Mouse (Mus musculus) mature B cell (primary cell): Measurements from ENCODE around the gene Hpca.

Experiments used
- in situ Hi-C: fragments of 300-500 bp; cut with MboI; formaldehyde crosslinking; loops from 2 replicates; pipeline ENCODE4 v1.14.3; 2019

Hpca gene

DNA sequence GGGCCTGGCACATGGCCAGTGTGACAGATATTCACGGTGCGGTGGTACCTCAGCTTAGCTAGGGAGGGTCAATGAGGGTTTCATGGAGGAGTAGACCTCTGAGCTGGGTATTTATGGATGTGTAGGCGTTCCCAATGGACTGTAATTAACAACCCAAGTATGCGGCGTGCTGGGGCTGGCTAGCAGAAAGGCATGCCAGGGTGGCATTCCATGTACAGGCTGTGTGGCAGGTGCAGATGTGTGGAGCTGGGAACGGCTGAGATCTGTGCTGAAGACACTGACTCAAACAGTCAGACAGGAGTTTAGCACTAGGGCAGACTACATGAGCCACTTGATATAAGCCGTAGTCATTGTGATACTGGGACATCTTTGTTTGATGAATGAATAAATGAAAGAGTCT lies 13.2 kb downstream of the Hpca start:
- in situ Hi-C loops = no loop called here

DNA sequence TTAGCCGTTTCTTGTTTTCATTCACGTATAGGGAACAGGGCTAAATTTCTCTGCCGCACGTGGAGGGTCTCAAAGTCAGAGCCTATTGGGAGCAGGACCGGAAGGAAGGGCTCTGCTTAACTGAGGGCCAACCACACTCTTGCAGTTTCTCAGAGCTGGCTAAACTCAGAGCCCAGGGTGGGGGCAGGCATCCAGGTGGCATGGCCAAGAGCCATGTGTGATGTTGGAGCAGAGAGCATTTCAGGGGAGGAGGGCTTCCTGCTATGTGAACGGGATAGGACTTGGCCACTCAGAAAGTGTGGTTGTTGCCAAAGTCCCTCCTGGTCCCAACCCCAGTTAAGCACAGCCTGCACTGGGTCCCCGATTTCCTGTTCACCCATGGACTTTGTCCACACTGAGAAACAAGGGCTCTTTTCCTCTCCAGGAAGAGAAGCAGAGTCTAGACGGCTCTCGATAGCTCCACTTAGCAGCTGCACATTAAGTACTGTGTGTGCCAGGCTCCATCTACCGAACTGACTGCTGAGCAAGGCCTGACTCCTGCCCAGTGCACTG lies 14.4 kb downstream of the Hpca start:
- in situ Hi-C loops = no loop called here

DNA sequence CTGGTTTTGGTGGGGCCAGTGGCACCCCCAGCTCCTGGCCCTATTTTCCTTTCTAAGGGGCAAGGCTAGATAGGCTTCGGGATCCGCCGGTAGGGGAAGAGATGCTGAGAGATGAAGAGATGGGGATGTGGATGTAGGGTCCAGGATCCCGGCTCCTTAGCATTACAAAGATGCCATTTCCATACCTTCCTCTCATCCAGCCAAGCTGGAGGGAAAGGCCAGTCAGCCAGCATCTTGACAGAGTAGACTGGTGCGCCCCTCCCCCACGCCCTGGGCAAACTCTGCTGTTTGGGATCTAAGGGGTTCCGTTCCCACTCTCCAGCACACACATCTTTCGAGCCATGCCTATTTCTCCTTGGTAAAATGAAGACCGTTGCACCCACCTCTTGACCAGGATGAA lies 15.8 kb downstream of the Hpca start:
- in situ Hi-C loops = no loop called here

DNA sequence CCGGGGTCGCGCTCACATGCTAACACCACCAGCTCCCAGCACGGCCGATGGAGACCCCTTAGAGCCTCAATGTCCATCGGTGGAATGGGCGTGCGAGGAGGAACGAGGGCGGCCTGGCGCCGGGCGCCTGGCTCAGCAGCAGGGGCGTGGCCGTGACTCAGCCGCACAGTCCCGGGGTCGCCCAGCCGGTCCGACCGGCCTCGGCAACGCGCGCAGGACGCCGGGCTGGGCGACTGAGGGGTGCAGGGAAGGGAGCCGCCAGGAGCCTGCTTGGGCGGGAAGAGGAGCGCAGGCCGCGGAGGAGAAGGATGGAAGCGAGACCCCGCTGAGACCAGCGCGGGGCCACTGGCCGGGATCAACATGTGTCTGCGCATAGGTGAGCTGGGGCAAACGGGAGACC lies 16.5 kb downstream of the Hpca start, which contains the start of gene Tmem54:
Gene Tmem54, plus strand, starts transcription at position 193 of the 400 bp plus-strand sequence.
- in situ Hi-C loops = no loop called here

DNA sequence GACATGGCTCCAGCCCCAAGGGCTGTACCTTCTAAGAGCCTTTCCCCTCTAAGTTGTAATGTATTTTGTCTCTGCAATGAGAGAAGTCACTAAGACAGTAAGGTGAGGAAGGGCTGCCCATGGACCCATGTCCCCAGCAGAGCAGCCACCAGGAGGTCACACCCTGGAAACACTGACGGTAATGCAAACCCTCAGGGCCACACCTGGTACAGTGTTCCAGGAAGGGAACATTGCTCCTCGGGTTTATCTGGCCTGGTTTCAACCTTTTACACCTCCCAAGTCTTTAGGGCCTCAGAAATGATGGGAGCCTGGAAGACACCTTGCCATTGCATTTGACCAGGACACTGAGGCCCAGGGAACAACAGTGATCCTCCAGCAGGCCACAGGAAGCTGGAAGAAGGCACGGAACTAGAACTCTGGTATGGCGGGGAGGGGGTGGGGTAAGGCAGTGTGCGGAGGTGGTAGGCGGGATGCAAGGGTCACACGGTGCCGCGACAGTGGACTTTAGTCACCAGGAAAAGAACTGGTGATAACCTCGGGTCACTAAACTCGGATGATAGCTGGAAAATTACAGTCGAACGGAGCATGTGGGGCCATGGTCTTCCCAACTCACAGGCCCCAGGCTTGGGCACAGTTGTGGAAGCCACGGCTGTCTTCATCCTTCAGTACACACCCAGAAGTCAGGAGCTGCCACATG lies 19.6 kb downstream of the Hpca start:
- in situ Hi-C loops = no loop called here

DNA sequence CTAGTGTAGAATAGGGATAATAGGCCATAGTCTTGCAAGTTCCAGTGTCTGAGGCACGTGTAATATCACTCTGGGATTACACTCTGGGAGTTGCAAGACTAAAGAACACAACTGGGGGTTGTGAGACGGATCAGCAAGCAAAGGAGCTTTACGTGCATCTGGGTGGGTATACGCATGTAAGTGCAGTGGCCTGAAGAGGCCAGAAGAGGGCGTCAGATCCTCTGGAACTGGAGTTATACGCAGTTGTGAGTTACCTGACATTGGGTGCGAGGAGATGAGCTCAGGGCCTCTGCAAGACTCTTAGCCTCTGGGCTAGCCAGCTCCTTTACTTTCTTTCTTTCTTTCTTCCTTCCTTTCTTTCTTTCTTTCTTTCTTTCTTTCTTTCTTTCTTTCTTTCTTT lies 24.8 kb downstream of the Hpca start:
- in situ Hi-C loops = no loop called here

DNA sequence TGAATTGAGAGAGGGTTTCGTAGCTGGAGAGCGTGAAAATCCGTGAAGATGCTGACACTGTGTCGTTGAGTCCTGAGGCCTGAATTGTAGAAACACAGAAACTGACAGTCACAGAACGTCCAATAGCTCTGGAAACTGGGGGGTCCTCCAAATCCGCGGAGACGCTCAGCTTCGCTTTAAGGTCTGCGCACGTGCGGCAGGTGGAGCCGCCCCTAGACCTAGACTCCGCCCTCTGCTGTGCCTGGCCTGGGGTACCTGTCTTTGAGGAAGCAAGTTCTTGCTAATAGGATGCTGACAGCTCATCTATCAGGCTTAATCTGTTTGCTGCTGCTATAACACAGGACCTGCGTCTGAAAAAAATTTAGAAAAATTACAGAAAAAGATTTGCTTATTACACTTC lies 26.6 kb downstream of the Hpca start:
- in situ Hi-C loops = no loop called here

DNA sequence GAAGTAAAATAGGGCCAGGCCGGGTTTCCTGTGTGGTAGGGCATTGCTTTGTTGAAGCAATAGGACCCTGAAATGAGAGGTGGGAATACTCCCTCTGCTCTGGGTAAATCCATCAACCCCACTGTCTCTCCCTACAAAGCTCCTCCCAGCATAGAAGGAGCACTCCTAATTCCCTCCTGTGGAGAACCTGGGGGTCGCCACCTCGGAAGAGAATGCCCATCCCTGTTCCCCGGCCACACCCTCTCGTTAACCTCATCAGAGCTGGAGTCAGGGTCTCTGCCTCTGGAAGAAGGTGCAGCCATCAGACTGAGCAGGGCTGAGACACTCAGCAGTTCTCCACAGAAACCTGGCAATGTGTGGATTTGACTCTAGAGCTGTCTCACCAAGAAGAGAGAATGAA lies 34.0 kb downstream of the Hpca start:
- in situ Hi-C loops = no loop called here

DNA sequence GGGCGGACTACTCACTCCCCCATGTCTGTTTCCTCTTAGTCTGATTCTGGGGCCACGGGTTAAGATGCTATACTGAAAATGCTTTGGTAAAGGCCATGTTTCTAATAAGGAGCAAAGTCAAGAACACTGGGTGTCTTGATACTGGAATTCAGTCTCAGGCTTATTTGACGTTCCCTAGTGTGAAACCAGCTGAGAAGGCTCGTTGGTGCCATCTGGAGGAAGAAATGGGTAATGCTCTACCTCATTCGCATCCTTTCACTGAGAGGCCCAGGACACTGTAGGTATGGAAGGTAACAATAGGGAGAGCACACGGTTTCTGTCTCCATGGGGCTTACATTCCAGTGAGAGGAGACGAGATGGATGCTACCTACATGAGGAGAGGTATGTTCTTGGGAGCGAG lies 35.8 kb downstream of the Hpca start:
- in situ Hi-C loops = no loop called here

DNA sequence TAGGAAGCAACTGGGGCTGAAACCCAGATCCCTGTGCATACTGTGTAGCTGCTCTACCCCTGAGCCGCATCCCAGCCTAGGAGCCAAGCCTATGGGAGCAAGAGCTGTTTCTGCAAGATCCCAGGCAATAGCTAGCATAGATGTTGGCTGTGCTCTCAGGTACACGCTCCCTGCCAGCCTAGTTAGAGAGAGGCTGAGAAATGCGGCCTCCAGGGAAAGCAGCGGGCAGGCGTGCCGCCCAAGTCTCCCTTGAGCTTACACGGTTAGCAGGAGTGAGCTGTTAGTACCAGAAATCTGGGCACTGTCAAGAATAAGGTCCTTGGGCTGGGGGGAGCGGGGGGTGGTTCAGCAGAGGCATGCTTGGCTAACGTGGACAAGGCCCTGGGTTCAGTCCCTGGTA lies 36.9 kb downstream of the Hpca start:
- in situ Hi-C loops = loop anchor here (5.0 kb wide), 1 partner anchor 108 kb away; no protein-coding TSS in a partner anchor

DNA sequence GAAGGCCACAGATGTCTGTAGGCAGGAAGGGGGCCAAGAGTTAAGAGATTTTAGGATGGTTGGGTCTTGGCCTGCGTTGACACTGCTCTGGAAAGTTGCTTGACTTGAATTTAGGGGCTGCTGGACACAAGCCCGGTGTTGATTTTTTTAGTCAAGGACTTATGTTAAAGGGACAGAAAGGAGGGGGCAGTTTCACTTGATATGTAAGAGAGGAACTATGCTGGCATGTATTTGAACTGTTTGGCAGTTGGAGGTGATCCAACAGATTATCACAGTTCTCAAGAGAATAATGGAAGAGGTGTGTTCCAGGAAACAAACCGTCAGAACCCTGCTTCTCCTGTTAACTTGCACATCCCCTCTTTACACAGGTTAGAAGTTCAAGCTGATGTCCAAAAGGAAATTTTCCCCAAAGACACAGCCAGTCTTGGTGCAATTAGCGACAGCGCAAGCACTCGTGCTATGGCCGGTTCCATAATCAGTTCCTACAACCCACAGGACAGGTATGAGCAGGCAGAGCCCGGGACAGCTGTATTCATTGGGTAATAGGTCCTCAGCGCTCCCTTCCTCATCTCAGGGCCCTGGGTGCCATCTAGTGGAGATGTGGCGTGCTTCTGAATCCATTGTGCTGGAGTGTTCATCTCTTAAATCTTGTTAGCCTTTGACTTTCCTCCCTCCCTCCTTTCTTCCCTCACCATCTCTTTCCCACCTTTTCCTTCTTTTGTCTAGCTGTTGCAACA lies 39.3 kb downstream of the Hpca start:
- in situ Hi-C loops = loop anchor here (5.0 kb wide), 1 partner anchor 105 kb away; no protein-coding TSS in a partner anchor

DNA sequence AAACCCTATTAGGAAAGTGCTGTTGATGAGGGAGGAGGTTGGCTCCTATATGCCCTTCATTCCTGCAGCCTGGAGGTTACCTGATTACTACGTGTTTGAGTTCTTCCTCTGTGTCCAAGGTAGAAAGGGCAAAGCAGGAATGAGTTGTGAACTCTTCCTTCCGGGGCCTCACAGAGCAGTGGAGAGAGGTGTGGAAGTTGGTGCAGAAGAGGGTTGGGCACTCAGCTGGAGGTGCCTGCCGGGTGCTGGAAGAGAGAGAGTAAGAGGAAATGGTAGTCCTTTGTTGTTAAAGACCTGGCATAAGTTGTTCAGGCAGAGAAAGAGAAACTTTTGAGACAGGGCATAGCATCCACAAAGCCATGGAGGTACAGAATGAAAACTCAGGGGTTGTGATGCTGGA lies 39.9 kb downstream of the Hpca start:
- in situ Hi-C loops = loop anchor here (5.0 kb wide), 1 partner anchor 105 kb away; no protein-coding TSS in a partner anchor

DNA sequence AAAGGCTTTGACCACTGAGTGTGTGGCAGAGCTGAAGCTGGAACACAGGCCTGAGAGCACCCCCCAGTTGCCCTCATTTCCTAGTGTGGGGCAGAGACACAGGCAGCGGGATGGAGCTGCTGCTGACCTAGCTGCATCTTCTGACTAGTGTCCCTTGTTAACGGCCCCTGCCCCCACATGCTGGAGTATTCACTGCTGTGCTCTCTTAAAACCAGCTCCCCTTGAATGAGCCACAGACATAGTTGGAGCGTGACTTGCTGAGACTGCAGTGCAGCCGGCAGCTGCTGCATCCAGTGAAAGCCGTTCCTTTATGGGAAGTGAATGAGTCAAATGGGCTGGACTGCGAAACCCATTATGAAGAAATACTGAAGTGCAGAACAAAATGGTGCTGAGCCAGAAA lies 40.3 kb downstream of the Hpca start:
- in situ Hi-C loops = loop anchor here (5.0 kb wide), 1 partner anchor 104 kb away; no protein-coding TSS in a partner anchor

DNA sequence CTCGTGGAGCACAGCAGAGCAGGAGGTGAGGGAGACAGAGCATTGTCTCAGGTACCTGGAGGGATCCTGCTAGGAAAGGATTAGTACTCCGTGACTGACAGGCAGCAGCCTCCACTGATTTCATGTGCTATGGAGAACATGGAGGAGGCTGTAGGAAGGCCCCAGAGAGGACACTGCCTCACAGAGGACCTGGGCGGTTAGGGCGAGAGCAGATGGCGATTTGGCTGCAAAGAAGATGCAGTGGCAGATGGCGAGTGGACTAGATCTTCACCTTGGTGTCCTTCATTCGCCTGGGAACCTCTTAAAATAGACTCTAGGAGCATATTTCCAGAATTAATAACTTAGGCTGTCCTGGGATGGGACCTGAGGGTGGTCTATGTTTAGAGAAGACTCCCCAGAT lies 40.8 kb downstream of the Hpca start:
- in situ Hi-C loops = loop anchor here (5.0 kb wide), 1 partner anchor 104 kb away; no protein-coding TSS in a partner anchor

DNA sequence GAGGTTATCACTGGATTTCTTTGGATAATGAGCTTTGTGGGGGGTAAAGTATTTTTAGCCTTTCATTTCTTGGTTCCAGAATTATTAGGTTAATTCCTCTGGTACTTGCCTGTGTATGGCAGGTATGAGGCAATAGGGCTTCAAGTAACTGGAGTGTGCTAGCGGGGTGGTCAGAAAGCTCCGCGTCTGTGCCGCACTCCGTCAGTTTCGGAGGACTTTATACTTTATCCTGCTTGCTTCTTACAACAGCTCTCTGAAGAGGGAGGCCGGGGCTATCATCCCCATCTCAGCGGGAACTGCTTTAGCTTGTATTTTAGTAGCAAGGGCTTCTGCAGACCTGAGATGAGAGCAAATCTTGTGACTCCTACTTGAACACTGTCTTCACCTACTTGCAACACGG lies 42.7 kb downstream of the Hpca start:
- in situ Hi-C loops = no loop called here

DNA sequence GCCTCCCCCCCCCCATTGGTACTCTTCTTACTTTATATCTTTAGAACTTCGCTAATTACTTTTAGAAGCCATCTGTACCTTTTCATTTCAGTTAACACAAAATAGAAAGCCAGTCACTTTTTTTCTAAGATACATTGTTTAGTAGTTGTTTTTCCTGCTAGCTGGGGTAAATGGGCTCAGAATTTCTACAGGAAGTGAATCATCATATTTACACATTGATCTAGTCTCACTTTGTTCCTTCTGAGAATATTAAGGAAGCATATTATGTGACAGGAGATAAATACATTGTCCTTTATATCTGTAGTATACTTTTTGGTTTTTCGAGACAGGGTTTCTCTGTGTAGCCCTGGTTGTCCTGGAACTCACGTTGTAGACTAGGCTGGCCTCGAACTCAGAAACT lies 53.0 kb downstream of the Hpca start:
- in situ Hi-C loops = no loop called here

DNA sequence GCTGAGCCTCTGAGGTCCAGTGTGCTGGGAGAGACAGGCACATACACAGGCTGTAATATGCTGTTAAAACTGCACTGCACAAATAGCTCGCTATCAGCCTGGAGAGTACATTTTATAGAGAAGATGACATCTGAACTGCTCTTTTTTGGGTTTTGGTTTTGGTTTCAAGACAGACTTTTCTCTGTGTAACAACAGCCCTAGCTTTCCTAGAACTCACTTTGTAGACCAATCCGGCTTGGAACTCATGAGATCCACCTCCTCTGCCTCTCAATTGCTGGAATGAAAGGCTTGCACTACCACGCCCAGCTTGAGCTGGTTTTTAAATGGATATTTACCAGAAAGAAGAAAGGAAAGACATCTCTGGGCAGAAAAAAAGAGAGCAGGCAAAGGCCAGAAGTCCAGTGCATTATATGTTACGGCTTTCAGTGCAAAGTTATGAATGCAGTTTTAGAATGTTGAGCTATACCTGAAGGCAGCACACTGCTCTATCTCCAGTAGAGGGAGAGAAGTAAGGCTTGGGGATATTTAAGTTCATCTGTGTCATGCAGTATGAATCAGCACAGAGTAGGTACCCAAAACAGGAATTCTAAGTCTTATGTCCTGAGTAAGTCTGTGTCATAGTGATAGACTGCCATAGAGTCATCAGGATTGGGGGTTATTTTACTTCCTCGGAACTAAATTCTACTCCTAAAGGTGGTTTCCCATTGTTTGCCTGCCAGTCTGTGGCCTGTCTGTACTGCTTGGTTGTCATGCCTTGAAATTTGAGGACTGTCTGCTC lies 54.0 kb downstream of the Hpca start:
- in situ Hi-C loops = no loop called here

DNA sequence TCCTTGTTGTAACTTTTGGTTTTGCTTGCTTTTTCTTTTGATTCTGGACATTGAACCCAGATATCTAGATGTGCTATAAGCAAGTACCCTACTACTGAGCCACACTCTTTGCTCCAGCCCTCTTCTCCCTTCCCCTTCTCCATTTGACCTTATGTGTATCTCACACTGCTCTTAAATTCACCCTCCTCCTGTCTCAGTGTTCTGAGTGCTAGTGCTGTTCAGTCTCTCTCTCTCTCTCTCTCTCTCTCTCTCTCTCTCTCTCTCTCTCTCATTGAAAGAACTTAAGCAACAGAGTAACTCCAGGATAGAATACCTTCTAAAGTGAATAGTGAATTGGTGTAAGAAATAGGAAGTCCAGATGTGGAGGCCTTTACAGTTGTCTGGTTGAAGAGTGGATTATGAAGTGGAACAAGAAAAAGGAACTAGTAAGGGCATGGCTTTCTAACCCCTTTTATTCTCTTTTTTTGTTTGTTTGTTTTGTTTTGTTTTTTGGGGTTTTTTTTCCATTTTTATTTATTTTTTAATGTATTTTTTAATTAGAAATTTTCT lies 56.1 kb downstream of the Hpca start:
- in situ Hi-C loops = no loop called here

DNA sequence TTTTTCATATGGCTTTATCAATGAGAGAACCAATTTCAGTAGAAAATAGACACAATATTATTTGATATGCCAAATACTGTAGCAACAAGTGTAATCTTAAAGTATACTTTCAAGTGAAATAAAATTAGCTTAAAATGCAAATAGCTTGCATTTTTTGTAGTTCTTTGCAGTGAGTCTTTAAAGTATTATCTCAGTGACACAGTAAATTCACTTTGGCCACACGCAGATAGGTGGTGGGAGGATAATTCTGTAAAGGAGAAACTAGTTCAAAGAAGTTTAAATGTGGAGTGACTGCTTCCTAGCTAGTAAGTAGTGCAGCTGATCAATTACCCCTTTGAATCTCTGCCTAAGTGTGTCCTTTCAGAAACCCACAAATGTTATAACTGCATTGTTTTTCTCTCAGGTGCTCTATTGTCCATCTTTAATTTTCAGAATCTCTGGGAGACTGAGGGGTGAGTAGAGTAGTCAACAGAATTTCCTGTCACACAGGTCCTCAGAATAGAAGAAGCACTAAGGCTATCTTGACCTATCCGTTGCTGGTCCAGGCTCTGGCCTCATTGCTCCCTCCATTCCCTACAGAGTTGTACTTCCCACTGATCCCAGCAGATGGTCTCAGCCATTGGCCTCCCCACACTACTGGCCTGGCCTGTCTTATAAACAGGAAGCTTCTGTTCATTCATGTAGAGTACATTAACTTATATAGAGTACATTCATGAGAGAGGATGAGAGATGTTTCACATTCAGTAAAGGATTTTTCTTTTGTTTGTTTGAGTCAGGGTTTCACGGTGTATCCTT lies 59.4 kb downstream of the Hpca start:
- in situ Hi-C loops = no loop called here
